Mouse (Mus musculus) myocyte (in vitro differentiated cells): Measurements from ENCODE around the gene Mad1l1. TPM values are rescaled to one million over a fixed set of nuclear protein-coding genes. Genes with fewer than 3 reads are reported as not detected.
A peak's percentile ranks its signal among the peaks of the same experiment; 100 is the strongest.

ENCODE experiments used
- H3K27me3 ChIP-seq: one replicate; pipeline ENCODE4 v1.6.1; 2011; ENCODE audit not compliant: control insufficient read depth, insufficient read depth, insufficient read length
- H3K36me3 ChIP-seq: one replicate; pipeline ENCODE4 v1.6.1; 2011; ENCODE audit not compliant: control insufficient read depth, insufficient read depth
- H3K4me2 ChIP-seq: one replicate; pipeline ENCODE4 v1.6.1; 2011; ENCODE audit warnings: low read depth, control low read depth
- H3K4me3 ChIP-seq: one replicate; pipeline ENCODE4 v1.5.1; 2011; ENCODE audit warnings: mild to moderate bottlenecking, control low read depth, moderate library complexity
- H3K79me2 ChIP-seq: one replicate; pipeline ENCODE4 v1.6.1; 2011; ENCODE audit not compliant: control insufficient read depth, insufficient read depth
- H3ac ChIP-seq: one replicate; pipeline ENCODE4 v1.6.1; 2011; ENCODE audit not compliant: control insufficient read depth, insufficient read length
- CEBPB ChIP-seq: IDR thresholded peaks from 2 replicates; pipeline ENCODE4 v1.6.1; 2011; ENCODE audit warnings: mild to moderate bottlenecking, moderate library complexity; ENCODE audit not compliant: poor library complexity, insufficient read depth, severe bottlenecking
- E2F4 ChIP-seq: IDR thresholded peaks from one replicate; pipeline ENCODE4 v1.6.1; 2011; ENCODE audit warnings: mild to moderate bottlenecking, control low read depth, moderate library complexity; ENCODE audit not compliant: insufficient read depth
- MAX ChIP-seq: IDR thresholded peaks from one replicate; pipeline ENCODE4 v1.6.1; 2011; ENCODE audit warnings: low read depth, mild to moderate bottlenecking, control low read depth
- MYOD1 ChIP-seq, 3 experiments: IDR thresholded peaks; one replicate each; pipeline ENCODE4 v1.6.1; 2011; ENCODE audit warnings: control low read depth in 2 of 3, low read depth in 2 of 3, mild to moderate bottlenecking in 2 of 3, moderate library complexity in 1 of 3; ENCODE audit not compliant: insufficient read length in 2 of 3, control insufficient read depth in 1 of 3
- MYOG ChIP-seq, 3 experiments: IDR thresholded peaks; one replicate each; pipeline ENCODE4 v1.6.1; 2011; ENCODE audit warnings: control low read depth in 2 of 3, low read depth in 2 of 3, mild to moderate bottlenecking in 2 of 3; ENCODE audit not compliant: insufficient read length in 2 of 3, control insufficient read depth in 1 of 3, insufficient read depth in 1 of 3
- POLR2A ChIP-seq: IDR thresholded peaks from one replicate; pipeline ENCODE4 v1.6.1; 2011; ENCODE audit warnings: low read depth, mild to moderate bottlenecking, control low read depth, moderate library complexity; ENCODE audit not compliant: insufficient read length
- POLR2AphosphoS2 ChIP-seq: IDR thresholded peaks from one replicate; pipeline ENCODE4 v1.6.1; 2011; ENCODE audit warnings: low read depth, control low read depth; ENCODE audit not compliant: insufficient read length
- REST ChIP-seq: IDR thresholded peaks from one replicate; pipeline ENCODE4 v1.6.1; 2011; ENCODE audit warnings: mild to moderate bottlenecking, control low read depth, moderate library complexity; ENCODE audit not compliant: insufficient read depth, insufficient read length
- SRF ChIP-seq: IDR thresholded peaks from one replicate; pipeline ENCODE4 v1.6.1; 2011; ENCODE audit warnings: low read depth; ENCODE audit not compliant: control insufficient read depth, insufficient read length
- TCF12 ChIP-seq: IDR thresholded peaks from one replicate; pipeline ENCODE4 v1.6.1; 2011; ENCODE audit warnings: mild to moderate bottlenecking, control low read depth; ENCODE audit not compliant: poor library complexity, insufficient read depth, severe bottlenecking
- TCF3 ChIP-seq: IDR thresholded peaks from one replicate; pipeline ENCODE4 v1.6.1; 2011; ENCODE audit warnings: low read depth, control low read depth; ENCODE audit not compliant: insufficient read length
- USF1 ChIP-seq: IDR thresholded peaks from one replicate; pipeline ENCODE4 v1.6.1; 2011; ENCODE audit warnings: low read depth, mild to moderate bottlenecking, control low read depth, moderate library complexity
- polyA plus RNA-seq: library from polyadenylated mRNA; unstranded; fragments of >200 nt; fragmentation: generic; extraction: Trizol; gene quantifications from one replicate; pipeline ENCODE4 v1.2.1, GENCODE M21; 2012; ENCODE audit warnings: missing spikeins

The Mad1l1 gene
- polyA plus RNA-seq, 1 experiment, result 35.6 TPM

- Histone ChIP-seq H3K4me3 (no peak overlapping the region), H3K79me2 (no peaks in the 10 kb centered on the region), H3K36me3 (peaks cover 3% of the 10 kb centered on the region), H3K27me3 (no peaks in the 10 kb centered on the region), H3K4me2 (no peak overlapping the region), H3ac (no peak overlapping the region)
- TF ChIP-seq TCF12, result no peak
- no peak for TF ChIP-seq MYOG (IDR thresholded peaks at IDR 0.05; ENCODE audit: control insufficient read depth in 1 of 3, insufficient read depth in 1 of 3, insufficient read length in 2 of 3, low read depth in 2 of 3)
- TF ChIP-seq USF1, result no peak
- TF ChIP-seq TCF3, result no peak
- no peak for TF ChIP-seq E2F4
- no peak for TF ChIP-seq SRF
- no peak for TF ChIP-seq POLR2AphosphoS2
- TF ChIP-seq POLR2A, result no peak
- TF ChIP-seq MAX, result no peak
- no peak for TF ChIP-seq CEBPB
- no peak for TF ChIP-seq MYOD1 (IDR thresholded peaks at IDR 0.05; ENCODE audit: control insufficient read depth in 1 of 3, insufficient read length in 2 of 3, low read depth in 2 of 3)
- no peak for TF ChIP-seq REST
These were observed 187.3 kb downstream of the Mad1l1 start for GRCm38 (mm10) chr5:140134021-140134420.

GRCm38 (mm10) chr5:140128414-140128981 lies 192.9 kb downstream of the Mad1l1 start:
- H3ac ChIP-seq, result no peak overlapping the region
- H3K4me3 ChIP-seq, result no peak overlapping the region
- H3K36me3 ChIP-seq, result no peaks in the 10 kb centered on the region
- TF ChIP-seq MYOD1 (IDR thresholded peaks at IDR 0.05; ENCODE audit: control insufficient read depth in 1 of 3, insufficient read length in 2 of 3, low read depth in 2 of 3), result peak in 1 of 3 experiments; percentile 4
- TF ChIP-seq MYOG (IDR thresholded peaks at IDR 0.05; ENCODE audit: control insufficient read depth in 1 of 3, insufficient read depth in 1 of 3, insufficient read length in 2 of 3, low read depth in 2 of 3), result no peak
- no peak overlapping the region for H3K4me2 ChIP-seq
- H3K27me3 ChIP-seq, result no peaks in the 10 kb centered on the region
- H3K79me2 ChIP-seq, result no peaks in the 10 kb centered on the region

GRCm38 (mm10) chr5:140127981-140128380 lies 193.4 kb downstream of the Mad1l1 start:
- Histone ChIP-seq H3K36me3 (no peaks in the 10 kb centered on the region), H3K79me2 (no peaks in the 10 kb centered on the region), H3ac (no peak overlapping the region), H3K4me3 (no peak overlapping the region), H3K4me2 (no peak overlapping the region), H3K27me3 (no peaks in the 10 kb centered on the region)
- TF ChIP-seq POLR2A (no peak), TCF12 (no peak), USF1 (no peak), POLR2AphosphoS2 (no peak), MYOG (IDR thresholded peaks at IDR 0.05; ENCODE audit: control insufficient read depth in 1 of 3, insufficient read depth in 1 of 3, insufficient read length in 2 of 3, low read depth in 2 of 3) (no peak), CEBPB (no peak), MYOD1 (IDR thresholded peaks at IDR 0.05; ENCODE audit: control insufficient read depth in 1 of 3, insufficient read length in 2 of 3, low read depth in 2 of 3) (no peak), E2F4 (no peak), REST (no peak), MAX (no peak), TCF3 (no peak), SRF (no peak)

GRCm38 (mm10) chr5:140124626-140125025 lies 196.7 kb downstream of the Mad1l1 start:
- H3K4me3 ChIP-seq, result no peak overlapping the region
- TF ChIP-seq USF1, result no peak
- TF ChIP-seq MYOD1 (IDR thresholded peaks at IDR 0.05; ENCODE audit: control insufficient read depth in 1 of 3, insufficient read length in 2 of 3, low read depth in 2 of 3), result no peak
- H3K27me3 ChIP-seq, result no peaks in the 10 kb centered on the region
- H3K36me3 ChIP-seq, result no peaks in the 10 kb centered on the region
- H3K79me2 ChIP-seq, result no peaks in the 10 kb centered on the region
- H3K4me2 ChIP-seq, result no peak overlapping the region
- no peak overlapping the region for H3ac ChIP-seq

- Histone ChIP-seq H3K4me3 (no peak overlapping the region), H3K36me3 (no peaks in the 10 kb centered on the region), H3K27me3 (no peaks in the 10 kb centered on the region), H3K79me2 (no peaks in the 10 kb centered on the region), H3ac (no peak overlapping the region), H3K4me2 (no peak overlapping the region)
- TF ChIP-seq POLR2AphosphoS2 (no peak), USF1 (no peak), CEBPB (no peak), MAX (no peak), E2F4 (no peak), MYOG (IDR thresholded peaks at IDR 0.05; ENCODE audit: control insufficient read depth in 1 of 3, insufficient read depth in 1 of 3, insufficient read length in 2 of 3, low read depth in 2 of 3) (no peak), POLR2A (no peak), TCF12 (no peak), REST (no peak), SRF (no peak), MYOD1 (IDR thresholded peaks at IDR 0.05; ENCODE audit: control insufficient read depth in 1 of 3, insufficient read length in 2 of 3, low read depth in 2 of 3) (no peak), TCF3 (no peak)
These were observed 197.5 kb downstream of the Mad1l1 start for GRCm38 (mm10) chr5:140123640-140124366.
